In genomic region chr19:22631316-22631715, GRCm38 (mm10) we compare ENCODE assay signal across 8 mouse cellular contexts.
DNase-seq lines count a peak whose midpoint lies in the region; ATAC-seq lines count a peak whose summit lies in the region.

No protein-coding gene starts in this region.

- DNase-seq in heart, postnatal 4 days, result peak; percentile 29
- no peak for DNase-seq in heart, adult 9 months (ENCODE audit: low spot score in 2 of 2)
- peak; percentile 36 for DNase-seq in Muller cell, postnatal 12 days (ENCODE audit: inconsistent ontology term)
- DNase-seq in embryo, embryonic 10 days (ENCODE audit: low spot score), result peak; percentile 58
- peak; percentile 61 to 64 for DNase-seq in kidney, postnatal 4 days
- peak; percentile 72 for DNase-seq in retina, embryonic 14.5 days (ENCODE audit: low spot score)
- no peak for DNase-seq in thymus, postnatal 4 days

- ATAC-seq in inflammation-experienced regulatory T-cells, adult 6 months, result no peak

Comparison
In these comparisons a context has a peak if more than half of its experiments do, and no peak if none do; other contexts are left out.
1. DNase-seq: peak in heart, postnatal 4 days (single experiment), Muller cell, postnatal 12 days (single experiment), embryo, embryonic 10 days (single experiment), kidney, postnatal 4 days (2 of 2) and retina, embryonic 14.5 days (single experiment); none in heart, adult 9 months (0 of 2) and thymus, postnatal 4 days (single experiment).